Comparison of ENCODE assay signal across 24 mouse cellular contexts in the genomic region with DNA sequence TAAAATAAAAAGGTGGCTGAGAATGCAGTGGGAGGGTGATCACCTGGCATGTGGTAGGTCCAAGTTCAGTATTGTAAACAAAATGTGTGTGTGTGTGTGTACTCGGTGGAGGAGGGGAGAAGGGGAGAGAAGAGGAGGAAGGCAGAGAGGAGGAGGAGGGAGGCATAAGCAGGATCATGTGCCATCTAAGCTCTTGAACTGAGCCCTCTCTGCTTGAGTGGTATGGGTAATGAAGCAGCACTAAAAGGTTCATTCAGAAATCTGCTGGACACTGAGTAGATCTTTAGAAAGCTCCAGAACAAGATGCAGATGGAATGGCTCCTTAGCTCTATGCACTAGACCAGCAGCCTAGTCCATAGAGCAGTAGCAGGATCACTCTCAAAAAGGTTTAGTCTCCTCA. TPM values are rescaled to one million over a fixed set of nuclear protein-coding genes. Genes with fewer than 3 reads are reported as not detected.
"Had no signal": no experiment of that assay in that cellular context is flagged by ENCODE, and none has a peak within 500 bp of the region (broad histone marks: within the 10 kb centered on the region; RNA-seq: fewer than 3 reads in every experiment).

No protein-coding gene starts in this region.

- H3K27me3 ChIP-seq: limb, embryonic 13.5 days; liver, embryonic 12.5 days; liver, embryonic 15.5 days; lung, embryonic 15.5 days; megakaryocyte, embryonic 14.5 days; midbrain, embryonic 13.5 days; neural tube, embryonic 13.5 days had no signal

- DNase-seq: kidney, adult 18-20 months; layer of hippocampus, adult 9-11 months; liver; lung, adult 18-20 months; lung, postnatal 10 days; lung, postnatal 36 days; right cerebral cortex, adult 18-20 months; right cerebral cortex, postnatal 25 days; thymus, adult 18-20 months; thymus, postnatal 36 days had no signal

- H3K4me1 ChIP-seq: limb, embryonic 10.5 days; limb, embryonic 13.5 days; liver, embryonic 12.5 days; liver, embryonic 15.5 days; lung, embryonic 15.5 days; midbrain, embryonic 10.5 days; midbrain, embryonic 13.5 days; neural tube, embryonic 13.5 days had no signal

- H3K4me3 ChIP-seq: layer of hippocampus, adult 2 months; limb, embryonic 10.5 days; limb, embryonic 13.5 days; liver, embryonic 12.5 days; liver, embryonic 15.5 days; lung, embryonic 15.5 days; megakaryocyte, embryonic 14.5 days; midbrain, embryonic 10.5 days; midbrain, embryonic 13.5 days; myocyte; neural tube, embryonic 13.5 days had no signal

- H3K27ac ChIP-seq: layer of hippocampus, adult 2 months; limb, embryonic 10.5 days; limb, embryonic 13.5 days; liver, embryonic 12.5 days; liver, embryonic 15.5 days; lung, embryonic 15.5 days; midbrain, embryonic 10.5 days; midbrain, embryonic 13.5 days; neural tube, embryonic 13.5 days had no signal

- H3K9ac ChIP-seq: limb, embryonic 13.5 days; liver, embryonic 12.5 days; liver, embryonic 15.5 days; lung, embryonic 15.5 days; midbrain, embryonic 13.5 days; neural tube, embryonic 13.5 days had no signal

- H3K9me3 ChIP-seq: limb, embryonic 10.5 days; limb, embryonic 13.5 days; liver, embryonic 12.5 days; liver, embryonic 15.5 days; lung, embryonic 15.5 days; megakaryocyte, embryonic 14.5 days; midbrain, embryonic 10.5 days; midbrain, embryonic 13.5 days; neural tube, embryonic 13.5 days had no signal

- H3K4me2 ChIP-seq: limb, embryonic 13.5 days; liver, embryonic 12.5 days; liver, embryonic 15.5 days; lung, embryonic 15.5 days; midbrain, embryonic 13.5 days; neural tube, embryonic 13.5 days had no signal

- ATAC-seq: inflammation-experienced regulatory T-cells, adult 6 months; intestine, embryonic 16.5 days; liver, embryonic 12.5 days; midbrain, embryonic 13.5 days; midbrain, embryonic 16.5 days had no signal

RNA-seq across cellular contexts. Expression of gene Creb3l4, which starts 40.4 kb away (rescaled TPM):
- polyA plus RNA-seq: inflammation-experienced regulatory T-cells, adult 6 months had no signal
